Comparison of ENCODE assay signal across 8 mouse cellular contexts in the genomic region with DNA sequence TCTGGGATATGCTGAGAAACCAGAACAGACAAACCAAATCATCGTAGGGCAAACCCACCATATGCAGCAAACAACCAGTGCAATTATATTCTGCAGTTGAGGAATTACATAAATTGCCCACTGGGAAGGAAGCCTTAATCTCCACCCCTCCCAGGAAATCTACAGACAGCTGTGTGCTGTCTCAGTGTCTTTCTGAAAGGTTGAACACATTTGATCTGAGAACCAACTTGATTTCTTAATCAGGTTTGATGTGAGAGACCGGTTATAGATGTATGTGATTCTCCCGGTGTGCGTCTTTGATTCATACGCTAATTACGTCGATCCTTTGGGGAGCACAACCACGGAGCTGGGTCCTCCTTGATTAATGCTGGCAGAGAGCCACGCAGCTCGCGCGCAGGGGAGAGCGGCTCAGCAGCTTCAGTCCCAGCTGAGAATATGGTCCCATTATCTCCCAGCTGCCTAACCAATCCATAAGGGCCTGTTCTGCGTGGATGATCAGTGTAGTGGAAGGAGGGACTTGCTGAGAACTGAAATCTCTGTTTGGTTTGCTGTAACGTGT.
DNase-seq lines count a peak whose midpoint lies in the region; ATAC-seq and TF ChIP-seq lines count a peak whose summit lies in the region.

No protein-coding gene starts in this region.

- H3K9me3 ChIP-seq in hindbrain, embryonic 12.5 days (replicated peaks): no peaks in the 10 kb centered on the region

- peak overlapping the region; percentile 31 for H3K27ac ChIP-seq in hindbrain, embryonic 12.5 days
- no peak overlapping the region for H3K27ac ChIP-seq in olfactory bulb, adult 2 months (ENCODE audit: insufficient read depth, low read depth, low read length)

- no peaks in the 10 kb centered on the region for H3K27me3 ChIP-seq in hindbrain, embryonic 12.5 days

- peak overlapping the region; percentile 17; the same call in 1 of the 2 replicates for H3K4me3 ChIP-seq in hindbrain, embryonic 12.5 days
- peak overlapping the region; percentile 41 for H3K4me3 ChIP-seq in olfactory bulb, adult 2 months (ENCODE audit: insufficient read depth, low read depth, low read length)

- H3K9ac ChIP-seq in hindbrain, embryonic 12.5 days: no peak overlapping the region

- TF ChIP-seq POLR2A in olfactory bulb, adult 2 months (IDR thresholded peaks at IDR 0.05; ENCODE audit: insufficient read depth, low read depth, low read length): no peak

- TF ChIP-seq CTCF in olfactory bulb, adult 2 months (IDR thresholded peaks at IDR 0.05; ENCODE audit: insufficient read depth, low read depth, low read length): no peak

- ATAC-seq in hindbrain, embryonic 12.5 days (ENCODE audit: low FRiP score): peak; percentile 95
- ATAC-seq in megakaryocyte progenitor cell, adult 5-6 weeks (replicated peaks; ENCODE audit: poor library complexity): no peak

- WGBS in hindbrain, embryonic 12.5 days: 15% methylated on average over 15 of the region's 15 CpGs
- 4% methylated on average over 15 of the region's 15 CpGs for WGBS in olfactory bulb, adult 2 months

- no peaks in the 10 kb centered on the region for H3K36me3 ChIP-seq in hindbrain, embryonic 12.5 days

- H3K4me2 ChIP-seq in hindbrain, embryonic 12.5 days (replicated peaks): peak overlapping the region; percentile 51

- 0 out of 2 replicates have a peak, but pooled peaks cover 4% of the 10 kb centered on the region for H3K4me1 ChIP-seq in hindbrain, embryonic 12.5 days
- no peaks in the 10 kb centered on the region for H3K4me1 ChIP-seq in olfactory bulb, adult 2 months (ENCODE audit: control insufficient read depth, insufficient read depth, low read length)

- DNase-seq in ES-CJ7 (ENCODE audit: low read depth, low spot score): peak; percentile 4
- DNase-seq in Muller cell, postnatal 12 days (ENCODE audit: inconsistent ontology term): peak; percentile 59
- peak; percentile 29 for DNase-seq in embryo, embryonic 11 days
- DNase-seq in left cerebral cortex, adult 9 months (ENCODE audit: low spot score in 2 of 2): peak; percentile 36 to 64
- no peak for DNase-seq in thymus, postnatal 14 days
